Mouse (Mus musculus) stomach, embryonic 14.5 days (tissue): ENCODE measurements around the gene Rtp4. TPM values are rescaled to one million over a fixed set of nuclear protein-coding genes. Genes with fewer than 3 reads are reported as not detected.

Experiments used
- ATAC-seq: fragments of 200-750 bp; cut with Nextera tagmentation; 2 replicates; pipeline ENCODE4 v1.8.0; 2017; ENCODE audit warnings: low read depth, moderate TSS enrichment; ENCODE audit not compliant: insufficient number of reproducible peaks, insufficient read depth, low FRiP score
- H3K27ac ChIP-seq: fragments of 300-500 bp; sonication (generic); 2 replicates; pipeline ENCODE4 v1.5.1; 2014; ENCODE audit warnings: mild to moderate bottlenecking, low read length, moderate library complexity, mixed read lengths
- H3K27me3 ChIP-seq: fragments of 300-500 bp; sonication (generic); 2 replicates; pipeline ENCODE4 v1.6.1; 2014; ENCODE audit warnings: low read length, control low read depth, mixed read lengths; ENCODE audit not compliant: control insufficient read depth, insufficient read depth
- H3K36me3 ChIP-seq: fragments of 300-500 bp; sonication (generic); 2 replicates; pipeline ENCODE4 v1.6.1; 2014; ENCODE audit warnings: mild to moderate bottlenecking, control low read depth, low read length, moderate library complexity, mixed read lengths; ENCODE audit not compliant: control insufficient read depth, insufficient read depth
- H3K4me1 ChIP-seq: fragments of 300-500 bp; sonication (generic); 2 replicates; pipeline ENCODE4 v1.6.1; 2014; ENCODE audit warnings: low read length, control low read depth, mixed read lengths; ENCODE audit not compliant: control insufficient read depth, insufficient read depth
- H3K4me2 ChIP-seq: fragments of 300-500 bp; sonication (generic); replicated peaks from 2 replicates; pipeline ENCODE4 v1.6.1; 2014; ENCODE audit warnings: low read depth, low read length, control low read depth
- H3K4me3 ChIP-seq: fragments of 300-500 bp; sonication (generic); 2 replicates; pipeline ENCODE4 v1.5.1; 2014; ENCODE audit warnings: low read depth, low read length, control low read depth
- H3K9ac ChIP-seq: fragments of 300-500 bp; sonication (generic); replicated peaks from 2 replicates; pipeline ENCODE4 v1.6.1; 2014; ENCODE audit warnings: low read depth, mild to moderate bottlenecking, control low read depth, low read length, moderate library complexity, mixed read lengths
- H3K9me3 ChIP-seq: fragments of 300-500 bp; sonication (generic); 2 replicates; pipeline ENCODE4 v1.6.1; 2016; ENCODE audit warnings: low read depth, low read length, control low read depth; ENCODE audit not compliant: control insufficient read depth
- WGBS: fragments of 180-500 bp; shearing (Covaris S2); extraction: QIAGEN DNeasy Blood & Tissue Kit; methylation state at CpG from one replicate; pipeline ENCODE4 v1.1.7; 2014; 5-methylcytosine and 5-hydroxymethylcytosine counted together
- polyA plus RNA-seq: library from polyadenylated mRNA; unstranded; fragments of >200 nt; fragmentation: Nextera tagmentation; extraction: Ambion mirVana; gene quantifications from 2 replicates; pipeline ENCODE4 v1.2.1, GENCODE M21; 2014

Gene Rtp4
- polyA plus RNA-seq: 4.8 and 5.6 TPM in 2 replicates

- no peak for ATAC-seq
- Histone ChIP-seq H3K27ac (no peak within 1 kb of the TSS), H3K9me3 (no peaks in the 10 kb centered on the region; the same call in 1 of the 2 replicates), H3K9ac (no peak within 1 kb of the TSS), H3K4me3 (peak within 1 kb of the TSS; percentile 15; the same call in 1 of the 2 replicates), H3K27me3 (no peaks in the 10 kb centered on the region), H3K36me3 (no peaks in the 10 kb centered on the region), H3K4me2 (peak within 1 kb of the TSS; percentile 46), H3K4me1 (peaks cover 17% of the 10 kb centered on the region)
- 3% methylated on average over 12 of the region's 12 CpGs for WGBS
Measured at GRCm38 (mm10) chr16:23520235-23520871, at the start of gene Rtp4, which contains the start of gene Masp1. TSS of gene Rtp4 (plus strand) at chr16:23520291. TSS of gene Masp1 (minus strand) at chr16:23520815.

DNA sequence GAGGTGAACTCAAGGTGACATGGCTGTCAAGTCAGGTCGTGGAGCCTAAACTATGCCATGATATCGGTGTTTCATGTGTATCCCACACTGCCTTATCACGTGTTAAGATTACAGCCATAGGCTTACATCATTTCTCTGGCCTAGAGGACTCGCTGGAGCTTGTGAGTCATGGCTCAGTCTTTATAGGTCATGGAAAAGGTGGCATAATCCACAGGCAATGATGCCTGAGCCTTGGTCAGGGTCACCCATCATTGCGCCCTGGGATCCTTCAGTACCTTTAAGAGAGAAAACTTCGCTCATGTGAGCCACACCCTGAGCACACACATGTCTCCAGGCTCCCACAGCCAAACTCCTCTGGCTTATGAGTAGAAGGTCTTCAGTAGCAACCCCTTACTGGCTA is 48.5 kb upstream of the Rtp4 start:
- Histone ChIP-seq H3K9me3 (no peaks in the 10 kb centered on the region), H3K9ac (no peak overlapping the region), H3K36me3 (no peaks in the 10 kb centered on the region), H3K4me1 (no peaks in the 10 kb centered on the region), H3K27me3 (no peaks in the 10 kb centered on the region), H3K4me3 (no peak overlapping the region), H3K27ac (no peak overlapping the region), H3K4me2 (no peak overlapping the region)
- no peak for ATAC-seq
- WGBS: 89% methylated on average over 6 of the region's 6 CpGs

- H3K9ac ChIP-seq: no peak overlapping the region
- no peaks in the 10 kb centered on the region for H3K36me3 ChIP-seq
- H3K4me1 ChIP-seq: no peaks in the 10 kb centered on the region
- H3K4me2 ChIP-seq: no peak overlapping the region
- no peak for ATAC-seq
- WGBS: 55% methylated on average over 3 of the region's 3 CpGs
- no peak overlapping the region for H3K4me3 ChIP-seq
- no peaks in the 10 kb centered on the region for H3K27me3 ChIP-seq
- no peaks in the 10 kb centered on the region for H3K9me3 ChIP-seq
- no peak overlapping the region for H3K27ac ChIP-seq
Measured at GRCm38 (mm10) chr16:23472046-23472445, 48.0 kb upstream of the Rtp4 start.

- WGBS: 84% methylated on average over 4 of the region's 4 CpGs
- Histone ChIP-seq H3K4me1 (no peaks in the 10 kb centered on the region), H3K9ac (no peak overlapping the region), H3K27ac (no peak overlapping the region), H3K4me3 (no peak overlapping the region), H3K36me3 (no peaks in the 10 kb centered on the region), H3K9me3 (no peaks in the 10 kb centered on the region), H3K27me3 (no peaks in the 10 kb centered on the region), H3K4me2 (no peak overlapping the region)
- ATAC-seq: no peak
Measured at GRCm38 (mm10) chr16:23475651-23476050, 44.4 kb upstream of the Rtp4 start.

- Histone ChIP-seq H3K36me3 (no peaks in the 10 kb centered on the region), H3K27ac (no peak overlapping the region), H3K4me1 (no peaks in the 10 kb centered on the region), H3K4me3 (no peak overlapping the region), H3K4me2 (no peak overlapping the region), H3K27me3 (no peaks in the 10 kb centered on the region), H3K9me3 (no peaks in the 10 kb centered on the region), H3K9ac (no peak overlapping the region)
- no peak for ATAC-seq
Measured at GRCm38 (mm10) chr16:23476598-23476997, 43.5 kb upstream of the Rtp4 start.

DNA sequence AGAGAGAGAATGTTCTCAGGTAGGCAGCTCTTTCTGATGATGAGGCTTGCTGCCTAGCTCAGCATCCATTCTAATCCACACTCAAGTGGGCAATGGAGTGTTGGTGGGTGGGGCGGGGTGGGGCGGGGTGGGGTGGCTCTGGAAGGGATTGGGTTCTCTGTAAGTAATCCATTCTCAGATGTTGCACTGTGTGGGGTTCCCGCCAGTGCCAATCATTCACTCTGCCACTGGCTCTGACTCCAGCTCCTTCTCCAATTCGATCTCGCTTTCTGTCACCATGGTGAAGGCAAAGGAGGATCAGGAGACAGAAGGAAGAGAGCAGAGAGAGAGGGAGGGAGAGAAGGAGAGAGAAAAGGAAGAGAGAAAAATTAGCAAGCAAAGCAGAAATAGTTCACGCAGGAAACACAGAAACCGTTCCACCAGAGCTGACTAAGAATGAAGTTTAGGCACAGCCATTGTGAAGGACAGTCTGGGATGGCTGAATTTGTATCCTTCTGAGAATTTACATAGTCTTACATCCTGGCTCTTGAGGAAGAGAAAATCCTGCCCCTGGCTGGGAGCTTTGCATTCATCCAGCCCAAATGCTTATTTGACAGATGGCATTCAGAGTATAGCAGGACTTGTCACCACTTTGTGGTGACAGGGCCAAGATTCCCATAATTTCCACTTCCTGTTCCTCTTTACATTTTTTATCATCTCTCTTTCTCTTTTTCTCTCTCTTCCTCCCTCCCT is 40.1 kb upstream of the Rtp4 start:
- no peak for ATAC-seq
- Histone ChIP-seq H3K27me3 (no peaks in the 10 kb centered on the region), H3K9ac (no peak overlapping the region), H3K9me3 (no peaks in the 10 kb centered on the region), H3K4me1 (no peaks in the 10 kb centered on the region), H3K4me3 (no peak overlapping the region), H3K4me2 (no peak overlapping the region), H3K27ac (no peak overlapping the region), H3K36me3 (no peaks in the 10 kb centered on the region)
- 76% methylated on average over 7 of the region's 7 CpGs for WGBS

- H3K9me3 ChIP-seq: no peaks in the 10 kb centered on the region
- no peaks in the 10 kb centered on the region for H3K27me3 ChIP-seq
- no peak overlapping the region for H3K27ac ChIP-seq
- no peaks in the 10 kb centered on the region for H3K36me3 ChIP-seq
- no peak overlapping the region for H3K4me2 ChIP-seq
- H3K4me1 ChIP-seq: no peaks in the 10 kb centered on the region
- no peak overlapping the region for H3K4me3 ChIP-seq
- no peak overlapping the region for H3K9ac ChIP-seq
- 82% methylated on average over 3 of the region's 3 CpGs for WGBS
- no peak for ATAC-seq
Measured at GRCm38 (mm10) chr16:23482218-23482617, 37.9 kb upstream of the Rtp4 start.

- ATAC-seq: no peak
- no peak overlapping the region for H3K4me3 ChIP-seq
- no peak overlapping the region for H3K4me2 ChIP-seq
- H3K9me3 ChIP-seq: no peaks in the 10 kb centered on the region
- no peak overlapping the region for H3K27ac ChIP-seq
- no peaks in the 10 kb centered on the region for H3K36me3 ChIP-seq
- WGBS: 95% methylated on average over 12 of the region's 12 CpGs
- no peaks in the 10 kb centered on the region for H3K27me3 ChIP-seq
- no peak overlapping the region for H3K9ac ChIP-seq
- H3K4me1 ChIP-seq: no peaks in the 10 kb centered on the region
Measured at GRCm38 (mm10) chr16:23482846-23483245, 37.2 kb upstream of the Rtp4 start.
